Mouse (Mus musculus) urinary bladder, postnatal 4 days (tissue): ENCODE data around the gene C1s2.
"Not testable (repeated sequence)": the region's sequence is repeated elsewhere in the genome, so short reads cannot be mapped to it uniquely, and the experiment has no call there.

Experiments used
- DNase-seq, 2 experiments: peaks; one replicate each; pipeline ENCODE4 v3.0.0; 2021 to 2022; ENCODE audit warnings: low spot score in 2 of 2

C1s2 gene

GRCm38 (mm10) chr6:124635985-124636384 is at the start of gene C1s2:
Gene C1s2, minus strand, starts transcription at chr6:124636085.
- not testable (repeated sequence) for DNase-seq

- peak in 1 of 2 experiments; percentile 44 for DNase-seq
Measured at GRCm38 (mm10) chr6:124683591-124684417, 47.9 kb upstream of the C1s2 start.

GRCm38 (mm10) chr6:124682291-124682690 is 46.4 kb upstream of the C1s2 start:
- not testable (repeated sequence) for DNase-seq

GRCm38 (mm10) chr6:124679486-124679885 is 43.6 kb upstream of the C1s2 start:
- DNase-seq: no peak

- no peak for DNase-seq
Measured at GRCm38 (mm10) chr6:124678769-124679168, 42.9 kb upstream of the C1s2 start.

- no peak for DNase-seq
Measured at GRCm38 (mm10) chr6:124676171-124676570, 40.3 kb upstream of the C1s2 start.

- DNase-seq: no peak
Measured at GRCm38 (mm10) chr6:124674591-124674990, 38.7 kb upstream of the C1s2 start.

GRCm38 (mm10) chr6:124673619-124674018 is 37.7 kb upstream of the C1s2 start:
- no peak for DNase-seq

GRCm38 (mm10) chr6:124672100-124672499 is 36.2 kb upstream of the C1s2 start:
- DNase-seq: no peak

- DNase-seq: no peak
Measured at GRCm38 (mm10) chr6:124670281-124670900, 34.5 kb upstream of the C1s2 start.

GRCm38 (mm10) chr6:124669234-124669859 is 33.5 kb upstream of the C1s2 start:
- no peak for DNase-seq

- no peak for DNase-seq
Measured at GRCm38 (mm10) chr6:124665011-124665410, 29.1 kb upstream of the C1s2 start.

GRCm38 (mm10) chr6:124664256-124664655 is 28.4 kb upstream of the C1s2 start:
- no peak for DNase-seq

GRCm38 (mm10) chr6:124663424-124663795 is 27.5 kb upstream of the C1s2 start:
- no peak for DNase-seq

GRCm38 (mm10) chr6:124662477-124663423 is 26.9 kb upstream of the C1s2 start, which contains the start of gene Lpcat3:
Gene Lpcat3, plus strand, starts transcription at chr6:124663027.
- DNase-seq: peak; percentile 98 to 99

- DNase-seq: no peak
Measured at GRCm38 (mm10) chr6:124661995-124662394, 26.1 kb upstream of the C1s2 start.

- DNase-seq: no peak
Measured at GRCm38 (mm10) chr6:124661156-124661806, 25.4 kb upstream of the C1s2 start.

- no peak for DNase-seq
Measured at GRCm38 (mm10) chr6:124658067-124658466, 22.2 kb upstream of the C1s2 start.

GRCm38 (mm10) chr6:124655893-124656292 is 20.0 kb upstream of the C1s2 start:
- DNase-seq: no peak

GRCm38 (mm10) chr6:124646394-124646793 is 10.5 kb upstream of the C1s2 start:
- DNase-seq: no peak

- peak; percentile 31 to 77 for DNase-seq
Measured at GRCm38 (mm10) chr6:124640997-124641396, 5.1 kb upstream of the C1s2 start.
